Mouse (Mus musculus) neural tube, embryonic 12.5 days (tissue): ENCODE results near the gene Wwox. TPM values are rescaled to one million over a fixed set of nuclear protein-coding genes. Genes with fewer than 3 reads are reported as not detected.

Source experiments
- ATAC-seq: fragments of 200-750 bp; cut with Nextera tagmentation; 2 replicates; pipeline ENCODE4 v1.8.0; 2017; ENCODE audit warnings: low read depth, mild to moderate bottlenecking, moderate TSS enrichment, moderate library complexity; ENCODE audit not compliant: low FRiP score
- H3K27ac ChIP-seq: fragments of 300-500 bp; sonication (generic); 2 replicates; pipeline ENCODE4 v1.5.1; 2016
- H3K27me3 ChIP-seq: fragments of 300-500 bp; sonication (generic); replicated peaks from 2 replicates; pipeline ENCODE4 v1.6.1; 2016; ENCODE audit warnings: mild to moderate bottlenecking
- H3K36me3 ChIP-seq: fragments of 300-500 bp; sonication (generic); 2 replicates; pipeline ENCODE4 v1.6.1; 2016; ENCODE audit warnings: mild to moderate bottlenecking
- H3K4me1 ChIP-seq: fragments of 300-500 bp; sonication (generic); 2 replicates; pipeline ENCODE4 v1.6.1; 2016
- H3K4me2 ChIP-seq: fragments of 300-500 bp; sonication (generic); replicated peaks from 2 replicates; pipeline ENCODE4 v1.6.1; 2016; ENCODE audit warnings: mild to moderate bottlenecking
- H3K4me3 ChIP-seq: fragments of 300-500 bp; sonication (generic); 2 replicates; pipeline ENCODE4 v1.5.1; 2016
- H3K9ac ChIP-seq: fragments of 300-500 bp; sonication (generic); 2 replicates; pipeline ENCODE4 v1.6.1; 2016; ENCODE audit warnings: mild to moderate bottlenecking
- H3K9me3 ChIP-seq: fragments of 300-500 bp; sonication (generic); 2 replicates; pipeline ENCODE4 v1.6.1; 2016; ENCODE audit warnings: mild to moderate bottlenecking
- whole genome bisulfite sequencing: fragments of 180-500 bp; shearing (Covaris S2); methylation state at CpG from one replicate; pipeline ENCODE4 v1.1.7; 2016; 5-methylcytosine and 5-hydroxymethylcytosine counted together
- polyA plus RNA-seq: library from polyadenylated mRNA; unstranded; fragments of >200 nt; fragmentation: Nextera tagmentation; extraction: Ambion mirVana; gene quantifications from 2 replicates; pipeline ENCODE4 v1.2.1, GENCODE M21; 2016

Wwox gene
- polyA plus RNA-seq, 1 experiment from 2014 or later, result 12.7 TPM

GRCm38 (mm10) chr8:114473546-114473945 lies 34.1 kb downstream of the Wwox start:
- no peaks in the 10 kb centered on the region for H3K9me3 ChIP-seq
- no peak overlapping the region for H3K27ac ChIP-seq
- no peaks in the 10 kb centered on the region for H3K36me3 ChIP-seq
- no peaks in the 10 kb centered on the region for H3K4me1 ChIP-seq
- WGBS, result 87% methylated on average over 11 of the region's 11 CpGs
- no peak for ATAC-seq
- H3K4me2 ChIP-seq, result no peak overlapping the region
- no peak overlapping the region for H3K9ac ChIP-seq
- no peak overlapping the region for H3K4me3 ChIP-seq
- H3K27me3 ChIP-seq, result no peaks in the 10 kb centered on the region

GRCm38 (mm10) chr8:114476919-114477318 lies 37.5 kb downstream of the Wwox start:
- Histone ChIP-seq H3K4me1 (no peaks in the 10 kb centered on the region), H3K9me3 (no peaks in the 10 kb centered on the region), H3K9ac (no peak overlapping the region), H3K4me2 (no peak overlapping the region), H3K27me3 (no peaks in the 10 kb centered on the region), H3K4me3 (no peak overlapping the region), H3K27ac (no peak overlapping the region), H3K36me3 (no peaks in the 10 kb centered on the region)
- 94% methylated on average over 10 of the region's 10 CpGs for WGBS
- no peak for ATAC-seq

- Histone ChIP-seq H3K9me3 (no peaks in the 10 kb centered on the region), H3K27me3 (no peaks in the 10 kb centered on the region), H3K9ac (no peak overlapping the region), H3K4me1 (no peaks in the 10 kb centered on the region), H3K27ac (no peak overlapping the region), H3K4me3 (no peak overlapping the region), H3K4me2 (no peak overlapping the region), H3K36me3 (no peaks in the 10 kb centered on the region)
- no peak for ATAC-seq
- WGBS, result 79% methylated on average over 8 of the region's 8 CpGs
Measured at GRCm38 (mm10) chr8:114477790-114478189, 38.3 kb downstream of the Wwox start.

GRCm38 (mm10) chr8:114479749-114480148 lies 40.3 kb downstream of the Wwox start:
- 66% methylated on average over 8 of the region's 8 CpGs for WGBS
- Histone ChIP-seq H3K4me3 (no peak overlapping the region), H3K4me1 (no peaks in the 10 kb centered on the region), H3K27ac (no peak overlapping the region), H3K9ac (no peak overlapping the region), H3K27me3 (no peaks in the 10 kb centered on the region), H3K36me3 (no peaks in the 10 kb centered on the region), H3K4me2 (no peak overlapping the region), H3K9me3 (no peaks in the 10 kb centered on the region)
- ATAC-seq, result no peak

- Histone ChIP-seq H3K4me3 (no peak overlapping the region), H3K27ac (no peak overlapping the region), H3K9ac (no peak overlapping the region), H3K4me2 (no peak overlapping the region), H3K9me3 (no peaks in the 10 kb centered on the region), H3K4me1 (no peaks in the 10 kb centered on the region), H3K27me3 (no peaks in the 10 kb centered on the region), H3K36me3 (no peaks in the 10 kb centered on the region)
- 86% methylated on average over 5 of the region's 5 CpGs for WGBS
- no peak for ATAC-seq
Measured at GRCm38 (mm10) chr8:114491662-114492160, 52.3 kb downstream of the Wwox start.

GRCm38 (mm10) chr8:114499448-114500144 lies 60.1 kb downstream of the Wwox start:
- Histone ChIP-seq H3K27ac (no peak overlapping the region), H3K4me3 (no peak overlapping the region), H3K36me3 (no peaks in the 10 kb centered on the region), H3K9ac (no peak overlapping the region), H3K4me1 (peaks cover 15% of the 10 kb centered on the region; the same call in 1 of the 2 replicates), H3K4me2 (no peak overlapping the region), H3K9me3 (no peaks in the 10 kb centered on the region), H3K27me3 (no peaks in the 10 kb centered on the region)
- 31% methylated on average over 16 of the region's 16 CpGs for WGBS
- ATAC-seq, result no peak

GRCm38 (mm10) chr8:114501906-114502305 lies 62.5 kb downstream of the Wwox start:
- Histone ChIP-seq H3K27ac (no peak overlapping the region), H3K9ac (no peak overlapping the region), H3K27me3 (no peaks in the 10 kb centered on the region), H3K4me3 (no peak overlapping the region), H3K36me3 (no peaks in the 10 kb centered on the region), H3K4me2 (no peak overlapping the region), H3K4me1 (peaks cover 27% of the 10 kb centered on the region; the same call in 1 of the 2 replicates), H3K9me3 (no peaks in the 10 kb centered on the region)
- ATAC-seq, result no peak
- WGBS, result 47% methylated on average over 6 of the region's 6 CpGs

GRCm38 (mm10) chr8:114503196-114503595 lies 63.7 kb downstream of the Wwox start:
- H3K27ac ChIP-seq, result no peak overlapping the region
- ATAC-seq, result no peak
- no peaks in the 10 kb centered on the region for H3K36me3 ChIP-seq
- H3K9ac ChIP-seq, result no peak overlapping the region
- no peak overlapping the region for H3K4me2 ChIP-seq
- H3K4me1 ChIP-seq, result peaks cover 24% of the 10 kb centered on the region; the same call in 1 of the 2 replicates
- H3K27me3 ChIP-seq, result no peaks in the 10 kb centered on the region
- no peaks in the 10 kb centered on the region for H3K9me3 ChIP-seq
- no peak overlapping the region for H3K4me3 ChIP-seq
- WGBS, result 81% methylated on average over 3 of the region's 3 CpGs

- Histone ChIP-seq H3K9me3 (no peaks in the 10 kb centered on the region), H3K4me2 (no peak overlapping the region), H3K27ac (no peak overlapping the region), H3K4me3 (no peak overlapping the region), H3K4me1 (peaks cover 15% of the 10 kb centered on the region; the same call in 1 of the 2 replicates), H3K27me3 (no peaks in the 10 kb centered on the region), H3K9ac (no peak overlapping the region), H3K36me3 (no peaks in the 10 kb centered on the region)
- ATAC-seq, result no peak
- WGBS, result 58% methylated on average over 11 of the region's 11 CpGs
Measured at GRCm38 (mm10) chr8:114504889-114505288, 65.4 kb downstream of the Wwox start.

- H3K9ac ChIP-seq, result no peak overlapping the region
- H3K27me3 ChIP-seq, result no peaks in the 10 kb centered on the region
- H3K4me1 ChIP-seq, result peaks cover 16% of the 10 kb centered on the region; the same call in 1 of the 2 replicates
- no peak overlapping the region for H3K4me3 ChIP-seq
- WGBS, result 83% methylated on average over 18 of the region's 18 CpGs
- no peak for ATAC-seq
- no peak overlapping the region for H3K4me2 ChIP-seq
- H3K36me3 ChIP-seq, result no peaks in the 10 kb centered on the region
- H3K27ac ChIP-seq, result no peak overlapping the region
- no peaks in the 10 kb centered on the region for H3K9me3 ChIP-seq
Measured at GRCm38 (mm10) chr8:114505351-114506347, 66.2 kb downstream of the Wwox start.

GRCm38 (mm10) chr8:114507404-114507803 lies 67.9 kb downstream of the Wwox start:
- Histone ChIP-seq H3K4me1 (peaks cover 16% of the 10 kb centered on the region; the same call in 1 of the 2 replicates), H3K4me3 (no peak overlapping the region), H3K4me2 (no peak overlapping the region), H3K9ac (no peak overlapping the region), H3K27ac (no peak overlapping the region), H3K36me3 (no peaks in the 10 kb centered on the region), H3K27me3 (no peaks in the 10 kb centered on the region), H3K9me3 (no peaks in the 10 kb centered on the region)
- 66% methylated on average over 7 of the region's 7 CpGs for WGBS
- no peak for ATAC-seq

- Histone ChIP-seq H3K4me3 (no peak overlapping the region), H3K36me3 (no peaks in the 10 kb centered on the region), H3K9ac (no peak overlapping the region), H3K9me3 (no peaks in the 10 kb centered on the region), H3K27ac (no peak overlapping the region), H3K4me1 (peaks cover 10% of the 10 kb centered on the region; the same call in 1 of the 2 replicates), H3K4me2 (no peak overlapping the region), H3K27me3 (no peaks in the 10 kb centered on the region)
- no peak for ATAC-seq
- 82% methylated on average over 1 of the region's 1 CpGs for WGBS
Measured at GRCm38 (mm10) chr8:114510226-114510625, 70.8 kb downstream of the Wwox start.
